Mouse (Mus musculus) inflammation-experienced regulatory T-cells (primary cell): Measurements from ENCODE around the gene Olfr1205. TPM values are rescaled to one million over a fixed set of nuclear protein-coding genes. Genes with fewer than 3 reads are reported as not detected.

Experiments used
- polyA plus RNA-seq, 2 experiments: library from polyadenylated mRNA; unstranded; fragments of 100-300 nt; shearing (Covaris generic); gene quantifications; one replicate each; pipeline ENCODE4 v1.2.1; 2017

The Olfr1205 gene
- polyA plus RNA-seq = 1 to 10 TPM in 1 of 2 experiments, under 1 TPM in 1; 0.17 to 1.2 TPM

DNA sequence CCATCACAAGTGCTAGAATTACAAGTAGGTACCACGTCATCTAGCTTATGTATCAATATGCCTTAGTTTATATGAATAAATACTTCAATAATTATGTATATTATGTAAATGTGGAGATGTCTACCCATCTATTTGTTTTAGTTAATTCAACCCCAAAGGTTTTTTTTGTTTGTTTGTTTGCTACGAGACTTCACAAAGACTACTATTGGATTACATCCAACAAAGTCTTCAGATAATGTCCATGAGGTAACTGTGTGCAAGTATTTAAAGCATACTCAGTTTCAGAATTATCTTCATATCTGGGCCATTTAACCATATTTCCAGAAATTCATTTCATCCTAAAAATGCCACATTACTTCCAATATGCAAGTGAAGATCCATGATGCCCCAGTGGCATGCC, at the start of gene Olfr1205:
Olfr1205 (plus strand) TSS at position 301 of the 400 bp plus-strand sequence.

GRCm38 (mm10) chr2:88792736-88793135, 36.8 kb upstream of the Olfr1205 start, which contains the start of gene Olfr1201:
Olfr1201 (plus strand) TSS chr2:88793036.

DNA sequence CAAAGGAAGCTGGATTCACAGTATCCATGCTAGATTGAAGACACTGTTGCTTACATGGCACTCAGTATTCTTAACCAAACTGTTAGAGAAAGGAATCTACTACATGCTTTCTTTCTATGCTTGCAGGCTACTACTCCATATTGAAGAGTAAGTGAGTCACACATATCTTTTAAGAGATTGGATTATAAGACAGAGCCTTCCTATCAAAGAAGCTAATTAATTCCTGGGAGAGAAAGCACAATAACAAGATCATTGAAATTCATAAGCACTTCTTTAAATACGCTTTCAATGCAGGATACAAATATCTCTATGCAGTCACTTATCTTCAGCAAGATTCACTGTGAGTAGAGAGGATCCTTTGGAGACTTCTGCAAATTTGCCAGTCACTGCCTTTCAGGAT, 15.3 kb upstream of the Olfr1205 start, which contains the start of gene Olfr1202:
Olfr1202 (plus strand) TSS at position 301 of the 400 bp plus-strand sequence.

GRCm38 (mm10) chr2:88848992-88849391, 19.5 kb downstream of the Olfr1205 start, which contains the start of gene Olfr1204:
Olfr1204 (plus strand) TSS chr2:88849292.

GRCm38 (mm10) chr2:88862931-88863330, 33.4 kb downstream of the Olfr1205 start, which contains the start of gene Olfr1206:
Olfr1206 (plus strand) TSS chr2:88863231.

Other genes starting within 250 kb of the Olfr1205 start
- not detected for gene Olfr1189, start 243.3 kb upstream of the Olfr1205 start, polyA plus RNA-seq
- under 1 TPM in 1 of 2 experiments, not detected in 1; 0.34 TPM for gene Olfr1191-ps1, start 189.2 kb upstream of the Olfr1205 start, polyA plus RNA-seq
- under 1 TPM in 1 of 2 experiments, not detected in 1; 0.21 TPM for gene Olfr1192-ps1, start 181.2 kb upstream of the Olfr1205 start, polyA plus RNA-seq
- under 1 TPM; 0.16 to 0.23 TPM for gene Olfr1193, start 154.1 kb upstream of the Olfr1205 start, polyA plus RNA-seq
- under 1 TPM; 0.28 to 0.33 TPM for gene Olfr1195, start 140.6 kb upstream of the Olfr1205 start, polyA plus RNA-seq
- not detected for gene Olfr1196, start 125.1 kb upstream of the Olfr1205 start, polyA plus RNA-seq
- 1 to 10 TPM in 1 of 2 experiments, not detected in 1; 1.5 TPM for gene Olfr1197, start 97.4 kb upstream of the Olfr1205 start, polyA plus RNA-seq
- under 1 TPM in 1 of 2 experiments, not detected in 1; 0.12 TPM for gene Olfr1198, start 78.4 kb upstream of the Olfr1205 start, polyA plus RNA-seq
- not detected for gene Olfr1199, start 69.3 kb upstream of the Olfr1205 start, polyA plus RNA-seq
- gene Olfr1200, start 59.2 kb upstream of the Olfr1205 start, polyA plus RNA-seq = not detected
- gene Olfr1201, start 36.7 kb upstream of the Olfr1205 start, polyA plus RNA-seq = not detected
- gene Olfr1202, start 15.2 kb upstream of the Olfr1205 start, polyA plus RNA-seq = under 1 TPM in 1 of 2 experiments, not detected in 1; 0.04 TPM
- gene Olfr1204, start 19.6 kb downstream of the Olfr1205 start, polyA plus RNA-seq = under 1 TPM in 1 of 2 experiments, not detected in 1; 0.06 TPM
- gene Olfr1206, start 33.5 kb downstream of the Olfr1205 start, polyA plus RNA-seq = under 1 TPM in 1 of 2 experiments, not detected in 1; 0.61 TPM
- gene Olfr1208, start 72.6 kb downstream of the Olfr1205 start, polyA plus RNA-seq = 1 to 10 TPM in 1 of 2 experiments, not detected in 1; 1.9 TPM
- gene Olfr1209, start 85.4 kb downstream of the Olfr1205 start, polyA plus RNA-seq = under 1 TPM; 0.04 to 0.37 TPM
- not detected for gene Olfr1211, start 108.4 kb downstream of the Olfr1205 start, polyA plus RNA-seq
- gene Olfr1212, start 124.2 kb downstream of the Olfr1205 start, polyA plus RNA-seq = under 1 TPM in 1 of 2 experiments, not detected in 1; 0.16 TPM
- gene Gm13762, start 150.5 kb downstream of the Olfr1205 start, polyA plus RNA-seq = not detected
- gene Olfr1214, start 162.9 kb downstream of the Olfr1205 start, polyA plus RNA-seq = under 1 TPM in 1 of 2 experiments, not detected in 1; 0.23 TPM
- under 1 TPM; 0.49 to 0.53 TPM for gene Olfr1215, start 177.2 kb downstream of the Olfr1205 start, polyA plus RNA-seq
- gene Olfr1216, start 188.6 kb downstream of the Olfr1205 start, polyA plus RNA-seq = not detected
- under 1 TPM; 0.07 to 0.11 TPM for gene Olfr1217, start 202.3 kb downstream of the Olfr1205 start, polyA plus RNA-seq
- gene Olfr1218, start 231.4 kb downstream of the Olfr1205 start, polyA plus RNA-seq = not detected